Mouse (Mus musculus): ENCODE results near the gene Zfp874a.
"Not testable (repeated sequence)": the region's sequence is repeated elsewhere in the genome, so short reads cannot be mapped to it uniquely, and the experiment has no call there.

- not testable (repeated sequence) for TF ChIP-seq CTCF, EP300 (IDR thresholded peaks at IDR 0.05; ENCODE audit: low read depth)
These were observed 14.3 kb downstream of the Zfp874a start for GRCm38 (mm10) chr13:67437095-67437494.

Data from liver, postnatal 0 days (tissue).